Mouse (Mus musculus) bone marrow macrophage, adult 2 months (primary cell): ENCODE measurements around the gene Lemd1. TPM values are rescaled to one million over a fixed set of nuclear protein-coding genes. Genes with fewer than 3 reads are reported as not detected.

Experiments
- H3K27ac ChIP-seq: 2 replicates; pipeline ENCODE4 v1.5.1; 2012; ENCODE audit warnings: low read depth, low read length; ENCODE audit not compliant: insufficient read depth
- H3K4me1 ChIP-seq: 2 replicates; pipeline ENCODE4 v1.6.1; 2012; ENCODE audit warnings: low read length; ENCODE audit not compliant: control insufficient read depth, insufficient read depth
- H3K4me3 ChIP-seq: 2 replicates; pipeline ENCODE4 v1.5.1; 2012; ENCODE audit warnings: mild to moderate bottlenecking, low read length, moderate library complexity; ENCODE audit not compliant: insufficient read depth
- CTCF ChIP-seq: IDR thresholded peaks from 2 replicates; pipeline ENCODE4 v1.5.1; 2012; ENCODE audit warnings: low read depth, mild to moderate bottlenecking, low read length, moderate library complexity
- POLR2A ChIP-seq: IDR thresholded peaks from 2 replicates; pipeline ENCODE4 v1.6.1; 2012; ENCODE audit warnings: mild to moderate bottlenecking, low read depth, low read length, borderline replicate concordance
- polyA plus RNA-seq: library from polyadenylated mRNA; stranded (reverse); fragments of >200 nt; gene quantifications from 2 replicates; pipeline ENCODE4 v1.2.4, GENCODE M21; 2012; ENCODE audit not compliant: missing spikeins, insufficient read depth, insufficient read length

Gene Lemd1
- polyA plus RNA-seq, 1 experiment: not detected

DNA sequence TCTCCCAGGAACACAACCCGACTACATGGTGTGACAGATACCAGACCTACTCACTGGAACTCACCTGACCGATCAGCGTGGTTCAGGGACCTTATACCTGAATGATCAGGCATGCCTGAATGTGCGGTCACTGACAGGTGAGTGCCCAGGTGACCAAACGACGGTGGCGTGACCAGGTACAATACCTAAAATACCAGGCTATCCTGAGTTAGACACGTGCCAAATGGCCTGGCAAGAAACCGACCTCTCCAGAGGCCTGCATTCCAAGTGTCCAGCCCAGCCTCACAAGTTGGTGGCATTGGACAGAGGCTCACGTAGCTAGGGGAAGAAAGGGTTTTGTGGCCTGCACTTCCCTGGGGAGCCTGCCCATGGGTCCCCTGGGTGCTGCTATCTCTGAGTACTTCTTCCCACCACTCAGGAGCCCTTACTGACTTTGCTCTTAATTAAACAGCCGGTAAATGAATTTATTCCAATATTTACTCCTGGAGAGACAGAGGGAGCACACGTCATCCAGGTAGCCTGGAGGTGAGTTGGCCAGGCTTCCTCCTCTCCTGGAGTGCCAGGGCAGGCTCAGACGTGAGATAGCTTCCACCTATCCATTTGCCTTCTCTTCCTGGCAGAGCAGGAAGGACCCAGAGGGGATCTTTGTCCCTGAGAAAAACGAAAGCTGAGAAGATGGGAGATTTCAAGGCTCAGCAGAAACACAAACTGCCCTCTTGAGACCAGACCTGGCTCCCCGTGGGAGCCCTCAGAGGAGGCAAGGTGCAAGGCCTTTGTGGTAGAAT is 40.2 kb upstream of the Lemd1 start:
- no peak overlapping the region for H3K4me3 ChIP-seq
- H3K4me1 ChIP-seq: peaks cover 45% of the 10 kb centered on the region
- no peak overlapping the region for H3K27ac ChIP-seq
- TF ChIP-seq CTCF: 0 out of 2 replicates have a peak, but pooled peaks have one; percentile 10
- no peak for TF ChIP-seq POLR2A

DNA sequence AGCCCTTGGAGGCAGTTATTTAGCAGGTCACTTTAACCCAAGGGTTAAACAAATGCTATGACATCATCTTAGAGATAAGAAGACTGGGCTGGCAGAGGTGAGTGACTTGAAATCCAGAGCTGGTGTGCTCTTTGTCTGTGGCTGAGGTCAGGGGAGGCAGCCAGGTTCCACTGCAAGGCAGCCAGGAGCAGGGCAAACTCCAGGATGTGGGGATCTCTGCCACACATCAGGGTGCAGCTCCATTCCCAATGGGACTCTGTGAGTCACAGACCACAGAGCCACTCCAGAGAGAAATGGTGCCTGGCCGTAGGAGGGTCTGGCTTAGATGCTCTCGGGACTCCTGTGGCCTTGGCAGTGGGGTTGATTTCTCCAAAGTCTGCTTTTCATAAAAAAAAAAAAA is 39.3 kb upstream of the Lemd1 start:
- no peak overlapping the region for H3K4me3 ChIP-seq
- H3K27ac ChIP-seq: no peak overlapping the region
- H3K4me1 ChIP-seq: peaks cover 38% of the 10 kb centered on the region
- TF ChIP-seq POLR2A (no peak), CTCF (no peak)

DNA sequence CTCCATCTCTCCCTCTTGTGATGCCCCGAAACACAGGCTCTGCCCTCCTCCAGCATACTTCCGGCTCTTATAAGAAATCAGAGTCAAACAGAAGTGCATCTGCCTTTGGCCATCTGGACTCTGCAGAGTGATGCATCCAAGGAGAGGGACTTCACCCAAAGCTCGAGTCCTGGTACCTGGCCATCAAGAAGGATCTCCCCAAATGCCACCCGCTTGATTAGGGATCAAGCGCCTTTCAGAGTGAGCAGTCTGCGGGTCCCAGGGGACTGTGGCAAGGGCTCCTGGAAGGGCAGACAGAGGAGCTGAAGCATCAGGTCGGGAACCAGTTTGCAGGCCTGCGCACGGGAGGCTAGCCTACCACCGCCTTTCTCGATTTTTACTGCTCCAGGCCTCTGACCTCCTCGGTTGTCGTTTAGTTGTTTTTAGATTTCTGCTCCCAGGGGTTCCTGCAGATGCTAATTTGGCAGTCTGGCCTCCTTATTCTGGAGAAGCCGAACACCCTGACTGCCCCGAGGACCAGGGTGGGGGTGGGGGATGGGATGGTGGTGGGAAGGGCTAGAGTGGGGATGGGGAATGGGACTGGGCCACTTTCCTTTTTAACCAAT is 38.0 kb upstream of the Lemd1 start:
- TF ChIP-seq POLR2A (no peak), CTCF (no peak)
- Histone ChIP-seq H3K27ac (no peak overlapping the region), H3K4me3 (no peak overlapping the region), H3K4me1 (peaks cover 28% of the 10 kb centered on the region)

DNA sequence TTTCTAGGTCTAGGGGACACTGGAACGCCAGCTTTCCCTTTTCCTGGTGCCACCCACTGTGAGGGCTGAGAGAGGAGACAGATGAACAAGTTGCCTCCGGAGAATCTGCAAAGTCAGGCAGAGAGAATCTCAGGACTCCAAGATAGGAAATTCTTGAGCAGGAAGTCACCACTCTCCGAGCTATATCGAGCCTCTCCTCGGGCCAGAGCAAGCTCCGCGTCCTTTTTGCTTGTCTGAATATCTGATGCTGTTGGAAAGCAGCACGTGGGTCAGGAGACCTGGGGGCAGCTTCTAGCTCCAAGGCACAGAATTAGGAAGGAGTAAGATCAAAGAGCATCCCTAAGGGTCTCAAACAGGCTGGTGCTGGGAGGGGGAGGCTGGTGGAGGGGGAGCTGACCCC is 37.5 kb upstream of the Lemd1 start:
- Histone ChIP-seq H3K27ac (no peak overlapping the region), H3K4me3 (no peak overlapping the region), H3K4me1 (peaks cover 28% of the 10 kb centered on the region)
- TF ChIP-seq POLR2A (no peak), CTCF (no peak)

DNA sequence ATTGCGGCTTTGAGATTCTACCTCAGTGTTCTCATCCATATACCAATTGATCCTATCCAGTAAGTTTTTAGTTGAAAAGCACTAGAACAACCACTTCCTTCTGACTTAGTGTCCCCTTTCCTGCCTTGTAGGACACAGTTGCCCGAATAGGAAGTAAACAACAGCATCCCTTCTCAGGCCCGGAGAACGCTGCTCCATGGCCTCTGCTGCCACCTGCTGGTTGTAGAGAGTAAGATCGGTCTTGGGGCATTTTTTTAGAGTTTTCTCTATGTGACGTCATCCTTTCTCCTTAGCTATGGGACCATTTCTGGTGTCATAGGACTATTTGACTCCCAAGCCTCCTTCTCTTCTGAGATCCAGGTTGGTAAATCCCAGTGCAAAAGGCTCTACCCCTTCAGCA is 35.5 kb upstream of the Lemd1 start:
- TF ChIP-seq POLR2A: no peak
- peak; percentile 90 for TF ChIP-seq CTCF
- H3K4me1 ChIP-seq: peaks cover 13% of the 10 kb centered on the region
- H3K4me3 ChIP-seq: no peak overlapping the region
- H3K27ac ChIP-seq: no peak overlapping the region

DNA sequence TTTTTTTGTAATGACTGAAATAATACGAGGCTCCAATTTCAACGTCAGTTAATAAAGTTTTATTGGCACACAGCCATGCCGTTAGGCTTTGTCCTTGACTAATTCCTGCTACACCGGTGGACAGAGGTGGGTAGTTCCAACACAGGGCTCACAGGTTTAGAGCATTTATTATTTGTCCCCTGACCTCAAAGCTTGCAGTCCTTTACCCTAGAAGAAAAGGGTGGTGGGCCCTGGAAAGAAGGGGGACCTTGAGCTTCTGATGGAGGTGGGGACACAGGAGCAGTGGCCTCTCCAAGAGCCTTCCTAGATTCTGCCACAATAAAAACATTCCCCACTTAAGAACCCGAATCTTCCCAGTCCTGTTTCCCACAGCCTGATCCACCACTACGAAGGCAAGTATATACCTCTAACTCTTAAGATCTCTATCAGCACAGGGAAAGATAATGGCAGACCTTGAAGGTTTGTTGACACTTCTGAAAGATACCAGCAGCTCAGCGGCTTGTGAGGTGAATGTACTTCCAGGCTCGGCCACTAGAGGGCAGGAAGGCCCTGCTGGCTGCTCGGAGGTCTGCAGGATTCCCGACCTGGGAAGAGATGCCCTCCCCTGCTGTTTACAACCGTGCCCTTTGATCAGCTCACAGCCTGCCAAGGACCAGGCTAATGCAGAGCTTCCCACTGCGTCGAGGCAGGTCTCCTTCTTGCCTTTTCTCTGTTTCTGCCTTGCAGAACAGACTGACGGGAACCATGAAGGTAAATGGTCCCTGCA is 34.0 kb upstream of the Lemd1 start:
- Histone ChIP-seq H3K27ac (no peak overlapping the region), H3K4me1 (no peaks in the 10 kb centered on the region), H3K4me3 (no peak overlapping the region)
- TF ChIP-seq CTCF: peak; percentile 78
- no peak for TF ChIP-seq POLR2A

DNA sequence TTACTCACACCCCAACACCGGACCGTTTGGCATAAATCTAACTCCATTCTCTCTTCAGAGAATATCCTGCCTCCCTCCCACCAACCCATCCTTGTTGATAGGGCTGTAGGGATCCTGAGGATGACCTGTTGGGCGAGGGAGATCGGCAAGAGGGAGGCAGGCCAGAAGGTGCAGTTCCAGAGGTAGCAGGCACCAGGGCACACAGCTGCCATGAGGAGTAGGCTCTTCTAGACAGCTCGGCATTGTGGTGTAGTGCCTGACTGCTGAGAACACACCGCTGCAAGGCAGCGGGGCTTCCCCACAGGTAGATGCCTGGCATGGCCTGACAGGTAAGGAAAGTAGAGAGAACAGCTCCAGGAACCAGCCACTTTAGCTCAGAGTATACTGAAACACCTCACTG is 33.4 kb upstream of the Lemd1 start:
- no peak overlapping the region for H3K4me3 ChIP-seq
- H3K4me1 ChIP-seq: no peaks in the 10 kb centered on the region
- no peak overlapping the region for H3K27ac ChIP-seq
- no peak for TF ChIP-seq POLR2A
- TF ChIP-seq CTCF: no peak

DNA sequence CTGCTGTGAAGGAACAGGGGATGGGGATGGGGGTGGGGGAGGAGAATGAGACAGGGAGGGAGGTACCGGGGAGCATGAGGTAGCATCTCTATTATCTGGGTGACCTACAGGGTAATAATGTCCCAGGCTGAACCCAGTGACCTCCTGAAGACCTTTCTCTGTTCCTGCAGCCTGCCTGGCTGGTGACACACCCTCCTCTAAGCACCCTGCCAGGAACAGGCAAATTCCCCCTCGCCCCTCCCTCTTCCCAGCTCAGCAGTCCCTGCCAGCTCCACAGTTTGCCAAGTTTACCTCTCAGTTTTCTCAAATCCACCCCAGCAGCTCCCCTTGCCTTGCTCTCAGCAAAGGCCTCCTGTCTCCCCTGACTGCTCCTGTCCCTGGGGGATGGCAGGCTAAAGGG is 32.5 kb upstream of the Lemd1 start:
- Histone ChIP-seq H3K27ac (no peak overlapping the region), H3K4me1 (no peaks in the 10 kb centered on the region), H3K4me3 (no peak overlapping the region)
- TF ChIP-seq CTCF (no peak), POLR2A (no peak)

DNA sequence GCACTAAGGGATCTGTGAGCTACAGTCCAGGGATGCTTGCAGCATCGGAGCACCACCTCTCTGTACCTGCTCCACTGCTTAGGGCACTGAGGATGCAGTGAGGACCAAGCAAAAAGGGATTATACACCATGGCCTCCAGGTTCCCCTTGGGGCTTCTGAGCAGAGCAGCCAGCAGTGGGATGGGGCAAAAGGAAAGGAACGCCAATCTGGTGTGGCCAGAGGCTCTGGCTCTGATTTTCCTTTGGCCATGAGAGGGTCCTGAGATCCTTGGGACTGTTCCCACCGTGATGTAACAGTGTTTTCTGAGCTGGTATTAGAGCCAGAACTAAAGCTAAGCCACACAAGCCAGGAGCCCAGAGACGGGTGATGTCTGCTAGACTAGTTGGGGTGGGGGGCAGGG is 31.6 kb upstream of the Lemd1 start:
- Histone ChIP-seq H3K4me1 (no peaks in the 10 kb centered on the region), H3K4me3 (no peak overlapping the region), H3K27ac (no peak overlapping the region)
- TF ChIP-seq POLR2A (no peak), CTCF (no peak)
